Mouse (Mus musculus): ENCODE measurements around the gene Tmem161a.
A peak's percentile ranks its signal among the peaks of the same experiment; 100 is the strongest.

DNA sequence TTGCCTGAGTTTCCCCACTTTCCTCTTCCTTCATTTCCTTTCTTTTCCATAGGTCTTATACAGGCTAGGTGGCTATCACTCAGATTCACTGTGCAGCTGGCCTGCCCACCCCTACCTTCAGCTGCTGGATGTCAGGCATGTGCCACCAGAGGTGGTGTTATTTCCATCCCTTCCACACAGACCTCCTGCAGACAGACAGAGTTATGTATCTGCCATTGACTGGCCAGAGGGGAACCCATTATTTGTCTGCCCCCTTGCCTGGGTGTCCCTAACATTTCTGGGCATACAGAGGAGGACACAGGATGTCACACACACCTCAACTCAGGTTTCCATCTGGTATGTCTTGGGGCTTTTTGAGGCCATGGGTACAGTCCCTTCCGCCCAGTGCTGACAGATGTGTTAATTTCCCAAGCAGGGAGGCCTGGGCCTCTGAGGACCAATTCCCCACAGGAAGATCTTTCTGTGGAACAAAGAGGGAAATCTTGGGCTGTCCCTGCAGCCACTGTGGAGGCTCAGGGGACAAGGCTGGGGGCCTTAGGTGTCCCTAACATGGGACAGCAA, 14.8 kb upstream of the Tmem161a start:
- no peak for TF ChIP-seq CTCF (conservative IDR thresholded peaks at IDR 0.05 in 1 of 2, IDR thresholded peaks at IDR 0.05 in 1 of 2; ENCODE audit: low read depth in 2 of 2, low read length in 2 of 2)
- TF ChIP-seq POLR2AphosphoS2 (IDR thresholded peaks at IDR 0.05; ENCODE audit: low read depth, low read length) = no peak
- TF ChIP-seq RAD21 (IDR thresholded peaks at IDR 0.05; ENCODE audit: low read depth, low read length) = no peak
- peak; percentile 55 for TF ChIP-seq EP300 (IDR thresholded peaks at IDR 0.05; ENCODE audit: low read length)
- no peak for TF ChIP-seq SMC3 (IDR thresholded peaks at IDR 0.05; ENCODE audit: low read depth, low read length)
- no peak for TF ChIP-seq SIN3A (IDR thresholded peaks at IDR 0.05; ENCODE audit: low read length)
